Mouse (Mus musculus): Measurements from ENCODE around the gene Gm49361.

Gm49361 gene

GRCm38 (mm10) chr14:57729975-57730499 is 15.9 kb downstream of the Gm49361 start:
- DNase-seq (ENCODE audit: low spot score), result no peak

- no peak for DNase-seq (ENCODE audit: low spot score)
Observed at GRCm38 (mm10) chr14:57729364-57729763, 16.5 kb downstream of the Gm49361 start.

- DNase-seq (ENCODE audit: low spot score), result no peak
Observed at GRCm38 (mm10) chr14:57726172-57726571, 19.7 kb downstream of the Gm49361 start.

GRCm38 (mm10) chr14:57724473-57724872 is 21.4 kb downstream of the Gm49361 start:
- DNase-seq (ENCODE audit: low spot score), result no peak

- DNase-seq (ENCODE audit: low spot score), result no peak
Observed at GRCm38 (mm10) chr14:57718245-57718644, 27.7 kb downstream of the Gm49361 start.

- no peak for DNase-seq (ENCODE audit: low spot score)
Observed at GRCm38 (mm10) chr14:57716601-57717245, 29.2 kb downstream of the Gm49361 start.

- no peak for DNase-seq (ENCODE audit: low spot score)
Observed at GRCm38 (mm10) chr14:57712884-57713283, 33.0 kb downstream of the Gm49361 start.

GRCm38 (mm10) chr14:57711059-57711458 is 34.8 kb downstream of the Gm49361 start:
- DNase-seq (ENCODE audit: low spot score), result no peak

- DNase-seq (ENCODE audit: low spot score), result no peak
Observed at GRCm38 (mm10) chr14:57709171-57709570, 36.7 kb downstream of the Gm49361 start.

- no peak for DNase-seq (ENCODE audit: low spot score)
Observed at GRCm38 (mm10) chr14:57708580-57708979, 37.3 kb downstream of the Gm49361 start.

- DNase-seq (ENCODE audit: low spot score), result no peak
Observed at GRCm38 (mm10) chr14:57707100-57707893, 38.6 kb downstream of the Gm49361 start.

GRCm38 (mm10) chr14:57706760-57707099 is 39.2 kb downstream of the Gm49361 start:
- DNase-seq (ENCODE audit: low spot score), result no peak

- DNase-seq (ENCODE audit: low spot score), result no peak
Observed at GRCm38 (mm10) chr14:57705759-57706158, 40.1 kb downstream of the Gm49361 start.

- no peak for DNase-seq (ENCODE audit: low spot score)
Observed at GRCm38 (mm10) chr14:57705075-57705474, 40.8 kb downstream of the Gm49361 start.

- no peak for DNase-seq (ENCODE audit: low spot score)
Observed at GRCm38 (mm10) chr14:57701915-57702477, 43.9 kb downstream of the Gm49361 start.

- DNase-seq (ENCODE audit: low spot score), result no peak
Observed at GRCm38 (mm10) chr14:57699461-57699970, 46.4 kb downstream of the Gm49361 start.

- DNase-seq (ENCODE audit: low spot score), result no peak
Observed at GRCm38 (mm10) chr14:57699016-57699415, 46.9 kb downstream of the Gm49361 start.

- DNase-seq (ENCODE audit: low spot score), result no peak
Observed at GRCm38 (mm10) chr14:57696066-57696465, 49.8 kb downstream of the Gm49361 start.

- no peak for DNase-seq (ENCODE audit: low spot score)
Observed at GRCm38 (mm10) chr14:57695550-57695949, 50.4 kb downstream of the Gm49361 start.

- no peak for DNase-seq (ENCODE audit: low spot score)
Observed at GRCm38 (mm10) chr14:57694246-57694645, 51.7 kb downstream of the Gm49361 start.

- no peak for DNase-seq (ENCODE audit: low spot score)
Observed at GRCm38 (mm10) chr14:57692517-57693130, 53.3 kb downstream of the Gm49361 start.

GRCm38 (mm10) chr14:57691316-57691715 is 54.6 kb downstream of the Gm49361 start:
- DNase-seq (ENCODE audit: low spot score), result no peak
